Mouse (Mus musculus) embryonic fibroblast, embryonic 13.5 days (primary cell): Measurements from ENCODE around the gene Abca1. TPM values are rescaled to one million over a fixed set of nuclear protein-coding genes. Genes with fewer than 3 reads are reported as not detected.
A peak's percentile ranks its signal among the peaks of the same experiment; 100 is the strongest.

Experiments used
- H3K27ac ChIP-seq: 2 replicates; pipeline ENCODE4 v1.5.1; 2012; ENCODE audit warnings: low read length, control low read depth, inconsistent platforms; ENCODE audit not compliant: insufficient read depth
- H3K4me1 ChIP-seq: 2 replicates; pipeline ENCODE4 v1.6.1; 2011; ENCODE audit warnings: low read length; ENCODE audit not compliant: control insufficient read depth, insufficient read depth
- H3K4me3 ChIP-seq: 2 replicates; pipeline ENCODE4 v1.5.1; 2011; ENCODE audit warnings: mild to moderate bottlenecking, control low read depth, low read length; ENCODE audit not compliant: insufficient read depth
- CTCF ChIP-seq: IDR thresholded peaks from 2 replicates; pipeline ENCODE4 v1.5.1; 2011; ENCODE audit warnings: mild to moderate bottlenecking, control low read depth, low read length, moderate library complexity, borderline replicate concordance; ENCODE audit not compliant: insufficient read depth
- POLR2A ChIP-seq: IDR thresholded peaks from 2 replicates; pipeline ENCODE4 v1.6.1; 2011; ENCODE audit warnings: low read depth, mild to moderate bottlenecking, control low read depth, low read length, moderate library complexity
- polyA plus RNA-seq: library from polyadenylated mRNA; stranded (reverse); fragments of >200 nt; gene quantifications from 2 replicates; pipeline ENCODE4 v1.2.4, GENCODE M21; 2011; ENCODE audit warnings: low read depth; ENCODE audit not compliant: missing spikeins, insufficient read length

The Abca1 gene
- polyA plus RNA-seq, 1 experiment = 20.4 TPM

DNA sequence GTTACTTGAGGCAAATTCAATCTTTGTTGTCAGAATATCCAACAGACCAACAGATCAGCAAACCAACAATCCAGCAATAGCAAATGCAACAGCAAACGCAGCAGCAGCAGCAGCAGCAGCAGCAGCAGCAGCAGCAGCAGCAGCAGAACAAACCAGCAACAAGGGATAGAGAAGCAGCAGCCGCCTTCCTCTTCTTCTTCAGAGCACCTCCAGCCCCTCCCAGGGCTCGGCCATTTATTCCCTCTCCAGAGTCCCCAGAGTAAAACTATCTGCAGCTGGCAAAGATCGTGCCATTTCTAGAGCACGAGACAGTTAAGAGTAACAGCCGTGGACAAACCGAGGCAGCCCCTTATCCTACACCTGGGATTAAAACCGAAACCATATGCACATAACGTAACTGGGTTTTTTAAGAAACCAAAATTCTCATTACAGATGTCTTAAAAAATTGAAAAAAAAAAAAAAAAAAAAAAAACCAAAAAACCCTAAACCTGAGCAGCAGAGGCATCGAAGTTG, 19.7 kb upstream of the Abca1 start:
- TF ChIP-seq CTCF (no peak), POLR2A (no peak)
- peaks cover 7% of the 10 kb centered on the region for H3K4me1 ChIP-seq
- H3K4me3 ChIP-seq = no peak overlapping the region
- no peak overlapping the region for H3K27ac ChIP-seq

DNA sequence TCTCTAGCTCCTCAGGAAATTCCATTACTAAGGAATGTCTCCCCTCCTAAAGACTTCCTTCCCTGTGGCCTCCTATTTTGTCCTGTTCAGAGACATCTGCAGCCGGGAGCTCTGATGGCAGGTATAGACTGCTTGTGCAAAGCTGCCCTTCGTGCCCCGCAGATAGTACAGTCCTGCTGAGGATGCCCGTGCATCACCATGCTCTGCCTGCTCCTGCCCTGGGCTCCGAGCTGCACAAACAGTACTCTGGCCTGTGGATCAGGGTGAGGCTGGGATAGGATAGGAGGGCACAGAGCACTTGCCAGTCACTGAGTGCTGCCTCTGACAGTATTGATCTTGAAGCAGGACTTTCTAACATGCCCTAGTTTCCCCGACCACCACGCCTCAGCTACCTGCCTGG, 18.8 kb upstream of the Abca1 start:
- Histone ChIP-seq H3K4me3 (no peak overlapping the region), H3K27ac (no peak overlapping the region), H3K4me1 (peaks cover 7% of the 10 kb centered on the region)
- TF ChIP-seq POLR2A (no peak), CTCF (no peak)

DNA sequence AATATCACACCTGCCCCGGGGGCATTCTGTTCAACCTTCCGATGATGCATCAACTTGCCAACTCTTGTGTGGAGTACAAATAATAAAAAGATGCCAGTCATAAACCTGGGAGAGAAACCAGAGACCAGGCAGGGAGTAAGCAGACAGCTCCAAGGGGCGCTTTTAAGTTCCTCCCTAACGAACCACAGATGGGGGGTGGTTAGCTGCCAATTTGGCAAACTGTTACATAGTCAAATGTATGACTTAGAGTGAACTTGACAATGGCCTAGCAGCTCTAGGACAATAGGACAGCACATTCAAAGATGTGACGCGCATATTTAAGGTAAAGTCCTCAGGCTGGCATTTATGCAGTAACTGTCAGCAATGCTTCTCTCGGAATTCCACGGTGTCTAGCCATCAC, 18.0 kb upstream of the Abca1 start:
- H3K4me3 ChIP-seq = no peak overlapping the region
- no peak overlapping the region for H3K27ac ChIP-seq
- peaks cover 7% of the 10 kb centered on the region for H3K4me1 ChIP-seq
- no peak for TF ChIP-seq POLR2A
- no peak for TF ChIP-seq CTCF

DNA sequence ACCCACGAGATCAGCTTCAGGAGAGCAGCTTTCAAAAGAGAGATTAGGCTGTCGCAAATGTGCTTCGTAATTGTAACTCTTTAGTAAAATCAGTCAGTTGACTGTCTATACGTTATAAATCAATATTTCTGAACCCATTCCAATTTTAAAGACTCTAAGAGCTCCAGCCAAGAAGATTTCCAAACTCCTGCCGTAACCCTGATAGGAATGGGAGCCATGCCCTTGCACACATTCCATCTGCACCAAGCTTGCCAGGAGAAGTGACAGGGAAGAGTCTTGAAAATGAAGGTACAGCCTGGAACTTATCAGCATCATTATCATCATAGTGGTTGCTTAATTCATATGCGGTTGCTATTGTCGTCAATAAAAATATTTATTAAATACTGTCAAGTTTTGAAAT, 15.2 kb upstream of the Abca1 start:
- Histone ChIP-seq H3K4me3 (no peak overlapping the region), H3K27ac (no peak overlapping the region), H3K4me1 (no peaks in the 10 kb centered on the region)
- TF ChIP-seq POLR2A = no peak
- TF ChIP-seq CTCF = no peak

DNA sequence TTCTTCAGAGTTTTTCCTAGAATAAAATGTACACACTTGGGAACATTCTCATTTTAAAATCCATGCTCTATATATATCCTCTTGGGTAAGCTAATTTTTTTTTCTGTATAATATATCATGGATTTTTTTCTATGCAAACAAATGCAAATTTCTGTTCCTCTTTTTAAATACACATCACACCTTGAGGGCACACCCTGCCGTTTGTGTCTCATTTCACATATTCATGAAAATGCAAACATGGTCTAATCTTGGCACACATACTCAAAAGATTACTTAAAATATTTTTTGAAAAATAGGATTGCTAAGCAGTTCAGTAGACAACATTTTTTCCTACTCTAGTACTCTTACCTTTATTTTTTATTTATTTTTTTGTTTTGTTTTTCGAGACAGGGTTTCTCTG, 10.7 kb upstream of the Abca1 start:
- no peak overlapping the region for H3K27ac ChIP-seq
- no peak overlapping the region for H3K4me3 ChIP-seq
- no peaks in the 10 kb centered on the region for H3K4me1 ChIP-seq
- TF ChIP-seq POLR2A = no peak

DNA sequence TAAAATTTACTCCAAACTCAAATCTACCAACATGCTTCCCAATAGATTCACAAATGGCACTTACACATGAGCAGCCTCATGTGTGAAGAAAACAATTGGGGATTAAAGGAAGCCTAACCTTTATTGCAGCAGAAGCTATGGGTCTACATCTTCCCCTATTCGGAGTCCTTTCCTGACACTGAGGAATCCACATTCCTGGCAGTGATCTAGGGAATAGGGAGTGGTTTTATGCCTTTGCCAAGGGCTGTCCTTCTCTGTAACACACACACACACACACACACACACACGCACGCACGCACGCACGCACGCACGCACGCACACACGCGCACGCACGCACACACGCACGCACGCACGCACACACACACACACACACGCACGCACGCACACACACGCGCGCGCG, 5.5 kb upstream of the Abca1 start:
- H3K4me1 ChIP-seq = no peaks in the 10 kb centered on the region
- no peak overlapping the region for H3K27ac ChIP-seq
- no peak overlapping the region for H3K4me3 ChIP-seq
- TF ChIP-seq POLR2A (no peak), CTCF (no peak)

DNA sequence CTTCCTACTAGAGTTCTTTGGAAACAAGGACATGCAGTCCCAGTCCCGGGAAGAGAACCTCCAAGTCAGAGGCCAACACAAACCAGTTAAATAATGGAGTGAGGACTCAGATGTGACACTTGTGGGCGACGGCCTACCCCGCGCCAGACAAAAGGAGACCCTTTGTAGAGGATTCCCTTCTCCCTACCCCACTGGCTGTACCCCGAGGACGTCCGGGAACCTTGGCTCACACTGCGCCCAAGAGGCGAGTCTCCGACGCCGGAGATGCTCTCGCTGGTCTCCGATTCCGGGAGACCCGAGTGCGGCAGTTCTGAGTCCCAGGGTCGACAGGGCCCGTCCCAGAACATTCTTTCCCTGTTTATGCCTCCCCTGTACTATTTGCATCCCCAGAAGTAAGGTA, 519 bp downstream of the Abca1 start:
- Histone ChIP-seq H3K4me3 (peak overlapping the region; percentile 64), H3K27ac (no peak overlapping the region), H3K4me1 (no peaks in the 10 kb centered on the region)
- no peak for TF ChIP-seq POLR2A
- TF ChIP-seq CTCF = no peak

DNA sequence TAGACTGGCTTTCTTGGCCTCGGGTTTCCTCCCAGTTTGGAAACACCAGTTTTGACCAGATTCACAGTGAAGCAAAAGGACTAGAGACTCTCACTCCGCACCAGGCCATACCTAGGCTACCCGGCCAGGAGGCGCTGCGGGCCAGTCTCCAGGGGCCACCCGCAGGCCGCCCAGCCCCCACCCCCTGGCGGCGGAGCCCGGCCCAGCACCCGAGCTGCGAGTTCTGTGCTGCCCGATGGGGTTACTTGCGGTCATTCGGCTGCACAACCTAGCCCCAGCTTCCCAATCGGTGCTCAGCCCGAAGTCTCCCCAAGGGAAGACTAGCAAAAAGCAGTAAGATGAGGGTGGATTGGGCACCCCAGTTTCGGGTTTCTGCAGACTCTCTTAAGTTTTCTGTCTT, 1.1 kb downstream of the Abca1 start:
- Histone ChIP-seq H3K27ac (no peak overlapping the region), H3K4me1 (no peaks in the 10 kb centered on the region), H3K4me3 (peak overlapping the region; percentile 64)
- TF ChIP-seq CTCF (0 out of 2 replicates have a peak, but pooled peaks have one; percentile 15), POLR2A (no peak)

DNA sequence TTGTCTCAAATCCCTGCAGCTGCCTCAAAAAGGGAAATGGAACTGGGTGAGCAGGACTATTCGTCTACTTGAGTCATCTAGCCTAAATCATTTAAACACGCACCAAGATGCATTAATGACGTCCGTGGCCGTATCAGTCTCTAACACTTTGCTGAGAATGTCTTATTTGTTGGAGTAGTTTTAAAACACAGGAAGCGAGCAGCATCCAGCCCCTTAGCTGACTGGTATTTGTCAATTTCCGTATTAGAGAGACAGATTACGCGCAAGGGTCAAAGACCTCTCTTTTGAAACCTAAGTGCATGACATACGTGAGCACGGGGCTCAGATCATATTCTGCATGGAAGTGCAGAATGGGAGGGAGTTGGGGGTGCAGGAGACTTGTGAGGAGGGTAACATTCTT, 4.2 kb downstream of the Abca1 start:
- TF ChIP-seq POLR2A = no peak
- TF ChIP-seq CTCF = no peak
- H3K4me1 ChIP-seq = no peaks in the 10 kb centered on the region
- no peak overlapping the region for H3K4me3 ChIP-seq
- H3K27ac ChIP-seq = no peak overlapping the region

DNA sequence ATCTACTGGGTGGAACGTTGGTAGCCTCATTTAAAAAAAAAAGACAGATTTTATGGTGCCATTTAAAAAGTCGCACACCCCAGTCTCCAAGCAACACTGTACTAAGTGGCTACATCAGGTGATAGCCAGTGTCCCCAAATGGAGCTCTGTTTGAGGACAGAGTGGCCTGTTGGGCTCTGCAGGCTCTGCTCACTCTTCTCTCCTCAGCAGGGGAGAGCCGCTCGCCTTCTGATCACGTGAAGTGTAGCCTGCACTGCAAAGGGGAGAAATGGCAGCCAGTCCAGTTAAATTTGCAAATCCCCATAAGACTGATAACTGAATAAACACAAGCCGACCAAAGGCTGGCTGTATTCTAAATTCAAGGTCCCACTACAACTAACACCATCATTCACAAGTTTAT, 6.0 kb downstream of the Abca1 start:
- Histone ChIP-seq H3K27ac (no peak overlapping the region), H3K4me1 (no peaks in the 10 kb centered on the region), H3K4me3 (no peak overlapping the region)
- TF ChIP-seq CTCF = no peak
- no peak for TF ChIP-seq POLR2A

DNA sequence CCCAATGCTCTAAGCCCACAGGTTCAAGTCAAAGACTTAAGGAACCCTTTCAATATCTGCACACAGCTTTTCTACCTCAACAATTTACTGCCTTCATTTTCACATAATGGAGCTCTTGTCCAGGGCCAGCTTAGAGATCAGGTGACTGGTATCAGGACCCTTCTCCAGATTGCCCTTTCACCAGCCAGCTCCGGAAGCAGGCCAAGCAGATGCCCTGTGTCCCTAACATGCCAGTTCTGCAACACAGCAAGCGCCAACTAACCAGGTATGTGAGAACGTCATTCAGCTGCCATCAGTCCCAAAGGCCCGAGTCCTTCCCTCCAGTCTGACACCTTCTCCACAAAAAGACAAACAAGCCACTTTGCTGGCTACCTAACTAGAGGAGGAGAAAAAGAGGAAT, 6.6 kb downstream of the Abca1 start:
- Histone ChIP-seq H3K4me3 (no peak overlapping the region), H3K4me1 (no peaks in the 10 kb centered on the region), H3K27ac (no peak overlapping the region)
- TF ChIP-seq CTCF (no peak), POLR2A (no peak)
